Mouse (Mus musculus) gonadal fat pad, adult 2 months (tissue): Measurements from ENCODE around the gene Sh3bp5l. TPM values are rescaled to one million over a fixed set of nuclear protein-coding genes. Genes with fewer than 3 reads are reported as not detected.
A peak's percentile ranks its signal among the peaks of the same experiment; 100 is the strongest.
"Not testable (repeated sequence)": the region's sequence is repeated elsewhere in the genome, so short reads cannot be mapped to it uniquely, and the experiment has no call there.

Experiments
- DNase-seq: peaks from one replicate; pipeline ENCODE4 v3.0.0-alpha.2; 2012; ENCODE audit warnings: low read depth
- polyA plus RNA-seq: library from polyadenylated mRNA; depleted of rRNA; stranded (reverse); fragments of >200 nt; gene quantifications from 2 replicates; pipeline ENCODE4 v1.2.3, GENCODE M21; 2012; rRNA removed

Gene Sh3bp5l
- 56.5 and 58.4 TPM in 2 replicates for polyA plus RNA-seq

DNA sequence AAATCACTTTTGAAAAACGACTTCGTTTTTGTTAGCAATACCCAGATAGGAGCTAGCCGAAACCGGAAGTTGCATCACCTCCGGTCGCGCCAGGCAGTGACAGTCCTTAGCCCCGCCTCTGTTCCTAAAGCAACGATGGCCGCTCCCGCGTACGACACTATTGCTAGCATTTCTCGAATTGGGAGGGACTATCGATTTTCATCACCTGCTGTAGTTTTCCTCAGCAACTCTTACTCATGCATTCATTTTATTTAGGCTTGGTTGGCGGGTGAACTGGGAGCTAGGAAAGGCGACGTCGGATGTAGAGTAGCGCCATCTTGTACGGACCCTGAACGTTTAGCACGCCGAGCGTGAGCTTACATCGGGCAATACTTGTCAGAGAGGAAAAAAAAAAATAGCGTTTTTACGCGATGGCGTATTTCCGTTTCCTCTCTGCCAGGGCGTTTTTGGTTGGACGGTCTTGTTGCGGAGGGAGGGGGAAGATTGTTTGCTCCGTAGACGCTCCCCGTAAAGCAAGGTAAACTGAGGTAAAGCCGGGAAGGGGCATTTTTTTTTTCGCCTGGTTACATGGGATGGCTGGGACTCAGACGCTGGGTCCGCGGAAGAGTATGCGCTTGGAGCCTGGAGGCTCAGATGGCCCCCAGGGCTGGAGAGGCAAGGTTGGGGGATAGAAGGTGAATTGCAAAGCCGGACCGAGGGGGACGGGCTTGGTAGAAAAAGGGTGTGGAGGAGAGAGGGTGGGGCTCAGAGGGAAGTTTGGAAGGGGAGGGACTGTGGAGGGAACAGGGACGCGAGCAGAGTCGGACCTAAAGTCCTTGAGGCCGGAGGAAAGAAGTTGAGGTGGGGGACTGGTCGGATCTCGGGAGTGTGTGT, at the start of gene Sh3bp5l, which contains the start of gene Zfp672:
TSS of gene Sh3bp5l (plus strand) at position 449 of the 873 bp plus-strand sequence.
TSS of gene Zfp672 (minus strand) at position 64 of the 873 bp plus-strand sequence.
- no peak for DNase-seq

DNA sequence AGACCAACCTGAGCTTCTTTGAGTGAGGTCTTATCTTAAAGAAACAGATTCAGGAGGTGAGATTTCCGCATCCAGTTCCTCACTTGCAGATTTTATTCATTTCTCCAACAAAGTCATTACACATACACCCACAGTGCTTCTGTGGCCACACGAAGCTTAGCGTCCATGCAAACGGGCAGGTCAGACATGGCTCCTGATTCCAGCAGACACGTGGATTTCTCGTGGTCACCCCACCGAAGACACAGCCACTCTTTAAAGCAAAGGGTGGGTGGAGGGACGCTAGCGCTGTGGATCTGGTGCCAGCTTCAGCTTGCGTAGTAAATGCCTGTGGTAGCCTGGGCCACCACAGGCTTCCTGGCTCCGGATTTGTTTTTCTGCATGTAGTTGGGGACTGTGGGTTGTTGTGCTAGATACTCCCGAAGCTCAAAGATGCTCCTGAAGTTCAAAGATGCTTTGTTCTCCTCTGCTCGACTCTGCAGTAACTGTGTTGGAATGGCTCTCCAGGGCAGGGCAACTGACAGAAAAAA, 48.5 kb upstream of the Sh3bp5l start:
- DNase-seq, result no peak

DNA sequence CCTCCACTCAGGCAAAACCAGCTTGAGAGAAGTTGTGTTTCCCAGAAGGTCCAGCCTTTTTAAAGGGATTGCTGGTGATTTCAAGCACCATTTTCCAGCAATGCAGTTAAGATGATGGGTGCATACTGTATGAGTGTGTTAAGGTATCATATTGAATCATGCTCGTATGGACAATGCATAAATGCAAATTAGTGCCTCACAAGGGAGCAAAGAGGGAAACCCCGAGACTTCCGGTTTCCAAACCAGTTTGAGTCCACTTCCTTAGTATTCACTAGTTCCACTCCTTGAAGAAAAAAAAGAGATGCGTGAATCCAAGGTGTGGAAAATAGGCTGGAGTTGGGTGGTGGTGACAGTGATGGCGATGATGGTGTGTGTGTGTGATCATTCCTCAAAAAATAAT, 48.0 kb upstream of the Sh3bp5l start:
- DNase-seq, result no peak

DNA sequence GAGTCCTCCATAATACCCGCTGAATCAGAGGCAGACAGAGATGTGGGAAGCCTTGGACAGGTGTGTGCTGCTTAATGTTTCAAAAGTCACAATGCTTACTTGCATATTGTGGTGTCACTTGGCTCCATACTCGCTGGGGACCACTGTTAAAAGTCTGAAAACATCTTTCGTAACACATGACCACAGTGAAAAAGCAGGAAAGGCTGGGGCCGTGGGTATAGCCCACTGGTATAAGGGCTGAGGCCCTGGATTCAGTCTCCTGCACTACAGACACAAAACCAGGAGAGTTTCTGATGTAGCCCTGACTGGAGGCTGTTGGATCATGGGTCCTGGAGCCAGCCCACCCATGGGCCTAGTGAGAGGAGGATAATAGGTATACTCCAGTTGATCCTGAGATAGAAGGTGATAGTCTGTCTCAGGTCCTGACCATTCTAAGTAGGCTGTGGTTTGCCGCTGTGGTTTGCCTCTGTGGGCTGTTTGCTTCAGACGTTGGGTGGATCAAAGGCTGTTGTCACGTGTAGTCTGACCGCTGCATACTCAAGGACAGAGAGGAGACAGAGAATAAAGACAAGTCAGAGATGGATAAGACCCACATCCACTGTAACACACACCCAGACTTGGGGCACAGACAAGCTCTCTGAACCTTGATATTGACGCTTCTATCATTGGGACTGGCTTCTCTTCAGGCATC, 40.4 kb upstream of the Sh3bp5l start:
- no peak for DNase-seq

DNA sequence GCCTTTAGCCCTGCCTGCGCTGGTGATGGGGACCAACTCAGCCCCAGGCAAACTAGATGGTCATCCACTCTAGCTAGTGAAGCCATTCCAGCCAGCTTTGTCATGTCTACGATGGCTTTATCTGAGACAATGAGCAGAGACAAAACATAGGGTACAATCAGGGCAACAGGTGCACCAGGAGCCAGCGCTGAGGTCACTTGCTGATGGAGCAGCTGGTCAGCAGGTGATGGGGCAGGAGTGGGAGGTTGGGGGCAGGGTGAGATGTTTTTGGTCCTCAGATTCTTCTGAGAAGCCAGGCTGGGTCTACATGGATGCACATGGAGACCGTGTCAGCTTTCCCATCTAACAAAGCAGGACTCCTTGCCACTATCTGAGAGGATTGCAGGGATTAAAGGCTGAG, 39.7 kb upstream of the Sh3bp5l start:
- no peak for DNase-seq

DNA sequence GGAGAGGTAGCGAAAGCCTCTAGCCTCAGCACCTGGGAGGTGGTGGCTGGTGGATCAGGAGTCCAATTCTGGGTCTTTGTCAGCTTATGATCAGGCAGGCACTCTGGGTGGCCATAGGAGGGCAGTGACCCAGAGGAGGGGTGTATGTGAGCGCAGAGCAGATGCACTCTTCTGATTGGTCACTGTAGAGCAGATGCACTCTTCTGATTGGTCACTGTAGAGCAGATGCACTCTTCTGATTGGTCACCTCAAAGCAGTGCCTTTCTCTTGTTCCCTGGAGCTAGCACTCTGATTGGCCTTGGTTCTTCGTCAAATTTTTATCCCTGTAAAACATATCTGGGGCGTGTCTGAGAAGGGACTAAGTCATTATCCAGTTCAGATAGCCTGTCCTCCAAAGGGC, 37.7 kb upstream of the Sh3bp5l start:
- no peak for DNase-seq

DNA sequence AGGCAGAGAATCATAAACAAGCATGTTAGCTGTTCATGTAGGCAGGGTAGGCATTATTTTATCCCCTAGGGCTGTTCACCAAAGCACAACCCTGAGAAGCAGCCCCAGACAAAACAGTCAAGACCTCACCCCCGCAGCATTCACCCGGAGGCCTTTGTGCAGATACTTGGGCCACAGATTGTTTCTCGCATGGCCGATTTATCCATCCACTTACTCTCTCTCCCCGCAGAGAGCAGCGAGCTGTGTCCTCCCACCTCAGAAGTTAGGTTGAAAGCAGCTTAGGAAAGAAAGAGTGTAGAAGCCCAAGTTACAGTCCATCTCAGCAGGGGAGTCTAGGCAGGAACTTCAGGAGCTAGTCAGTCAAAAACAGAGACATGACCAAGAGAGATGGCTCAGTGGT, 33.1 kb upstream of the Sh3bp5l start:
- DNase-seq, result no peak

DNA sequence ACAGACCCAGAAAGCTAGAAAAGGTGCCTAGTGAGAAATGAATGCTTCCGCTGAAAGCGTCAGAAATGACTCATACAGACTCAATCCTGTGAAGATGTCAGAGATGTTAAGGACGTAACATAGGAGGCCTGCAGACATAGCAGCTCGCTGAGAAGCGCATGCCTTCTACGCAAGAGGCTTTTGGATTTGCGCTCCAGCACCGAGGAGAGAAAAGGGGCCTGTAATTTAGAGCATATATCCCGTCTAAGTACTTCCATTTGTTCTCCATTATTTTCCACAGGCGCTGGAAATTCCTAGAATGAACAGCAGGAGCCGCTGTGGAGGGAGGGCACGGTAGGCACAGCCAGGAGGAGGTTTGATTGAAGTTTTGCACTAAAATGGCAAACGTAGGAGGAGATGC, 29.5 kb upstream of the Sh3bp5l start:
- DNase-seq, result peak; percentile 17

DNA sequence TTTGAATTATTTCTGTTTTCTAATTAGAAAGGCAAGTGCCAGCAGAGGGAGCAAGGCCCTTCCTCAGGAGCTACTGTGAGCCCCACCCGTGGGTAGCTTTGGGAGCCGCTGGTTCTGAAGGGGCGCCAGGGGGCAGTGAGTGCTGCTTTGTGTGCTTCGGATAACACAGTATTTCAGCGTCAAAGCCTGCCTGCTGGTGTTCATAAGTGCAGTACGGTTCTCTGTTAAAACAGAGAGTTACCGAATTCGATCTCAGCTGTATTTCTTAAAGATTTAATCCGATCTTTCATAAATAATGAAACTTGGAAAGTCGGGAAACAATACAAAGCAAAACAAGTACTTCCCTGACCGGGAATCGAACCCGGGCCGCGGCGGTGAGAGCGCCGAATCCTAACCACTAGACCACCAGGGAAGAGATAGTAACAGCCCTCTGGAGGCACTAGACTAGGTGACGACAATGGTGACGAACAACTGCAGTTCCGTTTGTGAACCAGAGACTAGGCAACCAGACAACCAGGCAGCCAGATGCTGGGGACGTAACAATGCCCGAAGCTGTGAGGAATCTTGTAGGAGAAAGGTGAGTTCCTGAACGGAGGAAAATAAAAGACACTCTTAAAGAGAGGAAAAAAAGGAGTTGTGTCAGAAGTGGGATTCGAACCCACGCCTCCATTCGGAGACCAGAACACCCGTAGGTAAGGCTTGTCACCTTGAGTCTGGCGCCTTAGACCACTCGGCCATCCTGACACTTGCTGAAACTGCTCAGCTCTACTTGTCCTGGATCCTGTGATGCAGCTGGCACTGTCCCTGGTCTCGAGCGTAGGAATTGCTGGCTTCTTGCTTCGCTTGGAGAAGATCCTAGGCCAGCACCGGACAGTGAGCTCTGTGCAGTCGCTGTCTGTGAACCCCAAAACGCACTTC, 28.4 kb upstream of the Sh3bp5l start:
- peak; percentile 91 for DNase-seq

DNA sequence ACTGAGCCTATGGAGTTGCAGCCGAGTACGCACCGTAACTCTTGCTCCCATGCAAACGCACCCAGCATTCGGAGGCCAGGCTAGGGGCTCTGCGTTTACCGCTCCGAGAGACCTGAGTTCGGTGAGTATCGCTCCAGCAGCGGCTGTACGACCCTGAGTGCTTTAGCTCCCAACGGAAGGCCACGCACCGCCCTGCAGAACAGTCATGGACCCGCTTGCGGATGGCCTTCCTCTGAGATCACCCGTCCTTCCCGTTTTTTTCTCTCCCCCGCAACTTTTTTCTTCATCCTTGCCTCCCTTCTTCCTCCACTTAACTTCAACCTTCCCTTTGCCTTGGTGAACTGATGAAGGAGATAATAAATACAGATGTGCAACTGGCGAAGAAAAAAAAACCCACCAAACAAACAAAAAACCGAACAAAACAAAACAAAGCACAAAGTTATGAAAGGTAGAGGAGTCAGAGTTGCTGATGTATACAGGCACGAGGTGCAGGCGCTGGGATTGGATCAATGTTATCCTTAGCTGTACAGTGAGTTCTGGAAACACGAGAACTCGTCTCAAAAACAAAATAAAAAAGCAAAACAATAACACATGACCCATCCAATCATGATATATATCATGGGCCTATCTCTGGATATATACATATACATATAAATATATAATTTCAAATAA, 27.6 kb upstream of the Sh3bp5l start:
- DNase-seq, result peak; percentile 9

DNA sequence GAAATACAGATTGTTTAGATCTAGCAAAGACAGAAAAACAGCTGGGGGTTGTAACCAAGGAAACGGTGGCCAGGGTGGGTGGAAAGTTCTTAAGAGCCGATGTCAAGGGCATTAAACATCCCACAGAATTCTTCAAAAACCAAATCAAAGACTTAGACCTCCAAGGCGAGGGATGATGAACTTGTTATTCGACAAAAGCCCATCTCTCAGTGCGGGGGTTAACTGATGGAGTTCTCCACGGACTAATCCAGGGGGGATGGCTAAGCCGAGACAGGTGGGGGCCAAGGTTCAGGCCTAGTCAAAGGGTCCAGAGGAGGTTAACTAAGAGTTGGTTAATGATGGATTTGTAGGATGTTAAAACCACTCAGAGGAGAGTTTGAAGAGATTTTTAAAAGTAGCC, 26.9 kb upstream of the Sh3bp5l start:
- no peak for DNase-seq

DNA sequence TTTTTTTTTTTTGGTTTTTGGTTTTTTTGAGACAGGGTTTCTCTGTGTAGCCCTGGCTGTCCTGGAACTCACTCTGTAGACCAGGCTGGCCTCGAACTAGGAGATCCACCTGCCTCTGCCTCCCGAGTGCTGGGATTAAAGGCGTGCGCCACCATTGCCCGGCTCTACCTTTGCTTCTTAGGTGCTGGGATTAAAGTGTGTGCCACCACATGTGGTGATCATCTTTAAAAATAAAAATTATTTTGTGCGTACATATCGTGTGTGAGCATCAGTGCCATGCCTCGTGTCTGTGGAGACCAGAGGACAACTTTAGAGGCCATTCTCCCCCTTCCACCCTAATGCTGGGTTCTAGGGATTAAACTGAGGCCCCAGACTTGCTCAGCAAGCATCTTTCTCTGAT, 25.2 kb upstream of the Sh3bp5l start:
- not testable (repeated sequence) for DNase-seq

DNA sequence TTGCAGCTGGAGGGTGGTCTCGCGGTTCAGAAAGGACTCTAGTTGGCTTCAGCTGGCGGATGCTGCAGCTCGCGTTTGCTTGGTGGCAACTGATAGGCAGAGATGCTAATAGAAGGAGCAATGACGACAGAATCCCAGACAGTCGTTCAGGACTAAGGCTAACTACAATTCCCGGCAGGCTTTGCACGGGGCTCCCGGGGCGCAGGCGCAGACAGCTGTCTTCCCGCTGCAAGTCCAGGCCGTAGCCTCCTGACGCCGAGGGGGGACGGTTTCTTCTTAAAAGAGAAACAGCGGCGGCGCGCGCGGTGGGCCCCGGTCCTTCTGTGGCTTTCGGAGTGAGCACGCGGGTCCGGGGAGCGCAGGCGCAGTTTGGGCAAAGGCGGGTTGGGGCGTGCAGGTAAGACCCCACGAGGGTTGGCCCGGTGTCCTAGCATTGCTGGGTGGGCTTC, 23.6 kb upstream of the Sh3bp5l start, which contains the start of gene Zfp692:
TSS of gene Zfp692 (plus strand) at position 210 of the 449 bp plus-strand sequence.
- DNase-seq, result peak; percentile 37

DNA sequence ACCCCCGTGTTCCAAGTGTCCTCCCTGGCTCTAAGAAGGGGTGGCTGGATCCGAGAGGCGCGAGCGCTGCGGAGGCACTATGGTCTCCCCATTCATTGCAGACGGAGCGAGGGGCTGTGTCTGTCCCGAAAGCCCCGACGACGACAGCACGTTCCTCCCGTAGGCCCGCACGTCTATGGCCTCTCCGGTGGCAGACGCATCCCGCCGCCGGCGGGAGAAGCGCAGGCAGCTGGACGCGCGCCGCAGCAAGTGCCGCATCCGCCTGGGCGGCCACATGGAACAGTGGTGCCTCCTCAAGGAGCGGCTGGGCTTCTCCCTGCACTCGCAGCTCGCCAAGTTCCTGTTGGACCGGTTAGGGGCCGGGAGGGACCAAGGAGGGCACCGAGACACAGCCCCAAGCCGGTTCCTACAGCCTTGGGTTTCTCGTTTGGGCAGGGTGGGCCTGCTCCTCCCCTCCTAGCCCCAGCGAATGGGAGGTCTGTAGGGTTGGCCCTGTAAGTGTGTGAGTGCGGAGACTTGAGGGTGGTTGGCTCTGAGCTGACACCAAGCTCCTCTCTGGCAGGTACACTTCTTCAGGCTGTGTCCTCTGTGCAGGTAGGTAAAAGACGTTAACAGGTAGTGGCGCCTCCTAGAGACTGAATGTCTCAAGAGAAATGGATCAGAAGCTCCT, 23.0 kb upstream of the Sh3bp5l start:
- DNase-seq, result peak; percentile 46

DNA sequence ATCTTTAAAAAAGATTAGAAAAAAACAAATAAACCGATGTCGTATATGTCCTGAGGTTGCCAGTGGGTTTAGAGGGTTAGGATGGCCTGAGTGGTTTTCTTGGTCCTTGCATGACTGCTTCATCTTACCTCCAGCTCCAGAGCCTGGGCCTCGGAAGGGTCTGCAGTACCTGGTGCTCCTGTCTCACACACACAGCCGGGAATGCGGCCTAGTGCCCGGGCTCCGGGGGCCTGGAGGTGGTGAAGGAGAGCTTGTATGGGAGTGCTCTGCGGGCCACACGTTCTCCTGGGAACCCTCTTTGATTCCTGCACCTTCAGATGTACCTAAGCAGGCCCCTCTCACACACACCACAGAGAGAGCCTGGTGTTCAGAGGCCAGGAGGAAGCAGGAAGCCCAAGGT, 21.9 kb upstream of the Sh3bp5l start:
- DNase-seq, result no peak

DNA sequence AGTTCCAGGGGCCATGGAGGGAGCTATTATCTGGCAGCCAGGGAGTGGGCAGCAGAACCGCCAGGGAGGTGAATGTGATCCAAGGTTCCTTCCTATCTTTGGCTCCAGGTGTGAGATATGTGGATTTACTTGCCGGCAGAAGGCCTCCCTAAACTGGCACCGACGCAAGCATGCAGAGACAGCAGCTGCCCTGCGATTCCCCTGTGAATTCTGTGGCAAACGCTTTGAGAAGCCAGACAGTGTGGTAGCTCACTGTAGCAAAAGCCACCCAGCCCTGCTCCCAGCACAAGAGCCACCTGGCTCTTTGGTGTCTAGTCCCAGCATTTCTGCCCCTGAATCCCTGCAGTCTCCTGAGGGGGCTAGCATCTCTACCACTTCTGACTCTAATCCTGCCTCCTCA, 16.5 kb upstream of the Sh3bp5l start:
- no peak for DNase-seq

DNA sequence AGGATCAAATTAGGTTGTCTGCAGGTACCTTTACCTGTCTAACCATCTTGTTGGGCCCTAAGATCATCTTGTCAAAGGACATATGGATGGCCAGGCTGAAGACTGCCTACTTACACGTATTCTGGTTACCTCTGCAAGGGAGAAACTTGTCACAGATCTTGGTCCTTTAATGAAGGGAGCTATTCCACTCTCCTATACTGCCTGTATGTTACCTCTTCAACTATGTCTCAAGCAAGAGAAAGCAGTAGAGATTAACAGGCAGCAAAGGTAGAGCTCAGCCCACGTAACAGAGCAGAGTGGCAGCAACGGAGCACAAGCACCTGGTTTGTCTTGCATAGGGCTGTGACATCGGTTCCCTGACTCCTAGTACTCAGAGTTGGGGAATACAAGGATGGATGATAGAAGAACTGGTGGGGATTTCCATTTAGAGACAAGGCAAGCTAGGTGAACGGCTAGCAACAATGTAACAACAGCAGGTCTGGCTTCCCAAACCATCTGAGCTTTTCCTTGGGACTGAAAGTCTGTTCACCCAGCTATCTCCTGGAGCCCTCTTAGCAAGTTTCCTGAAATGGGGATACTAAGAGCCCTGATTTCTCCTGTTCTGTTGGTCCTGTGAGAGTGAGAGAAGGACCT, 14.9 kb upstream of the Sh3bp5l start:
- no peak for DNase-seq

DNA sequence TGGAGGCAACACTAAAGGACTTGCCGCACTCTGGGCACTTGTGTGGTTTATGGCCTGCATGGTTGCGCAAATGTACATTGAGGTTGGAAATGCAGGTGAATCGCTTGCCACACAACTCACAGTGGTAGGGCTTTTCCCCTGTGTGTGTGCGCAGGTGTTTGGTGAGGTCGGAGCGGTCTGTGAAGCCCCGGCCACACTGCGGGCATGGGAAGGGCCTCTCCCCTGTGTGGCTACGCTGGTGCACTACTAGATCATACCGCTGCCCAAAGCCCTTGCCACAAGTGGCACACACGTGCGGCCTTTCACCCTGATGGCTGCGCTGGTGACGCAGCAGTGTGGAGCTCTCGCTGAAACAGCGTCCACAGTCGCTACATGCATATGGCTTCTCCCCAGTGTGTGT, 14.2 kb upstream of the Sh3bp5l start:
- no peak for DNase-seq

DNA sequence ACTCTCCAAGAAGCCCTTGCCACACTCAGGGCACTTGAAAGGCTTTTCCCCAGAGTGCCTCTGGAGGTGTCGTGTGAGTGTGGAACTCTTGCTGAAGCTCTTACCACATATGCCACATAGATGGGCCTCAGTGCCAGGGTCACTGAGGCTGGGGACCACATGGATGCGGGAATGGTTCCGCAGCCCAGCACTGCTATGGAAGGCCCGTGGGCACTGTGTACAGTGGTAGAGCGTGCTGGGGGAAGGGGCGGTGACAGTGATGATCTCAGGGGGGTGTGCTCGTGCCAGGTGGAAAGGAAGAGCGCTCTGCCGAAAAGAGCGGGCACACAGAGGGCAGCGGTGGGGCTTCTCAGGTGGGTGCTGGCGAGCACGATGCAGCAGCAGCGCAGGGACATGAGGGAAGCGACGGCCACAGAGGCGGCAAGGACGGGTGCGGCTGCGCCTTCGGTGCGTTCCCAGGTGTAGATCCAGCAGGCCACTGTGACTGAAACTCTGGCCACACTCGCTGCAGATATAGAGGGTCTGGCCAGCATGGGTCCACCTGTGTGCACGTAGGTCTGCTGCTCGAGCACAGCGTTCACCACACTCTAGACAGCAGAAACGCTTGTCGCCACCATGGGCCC, 13.6 kb upstream of the Sh3bp5l start:
- no peak for DNase-seq
